Mouse (Mus musculus) adrenal gland, adult 2 months (tissue): ENCODE measurements at regions not wholly inside any gene's neighbourhood (a gene's known extent, or its start where the extent isn't known, plus 50 kb on each side); places are given as distances from the start of the nearest gene placed in this dataset.
"Not testable (repeated sequence)": the region's sequence is repeated elsewhere in the genome, so short reads cannot be mapped to it uniquely, and the experiment has no call there.

Source experiments
- DNase-seq: peaks from one replicate; pipeline ENCODE4 v3.0.0; 2021

GRCm38 (mm10) chr3:111194541-111194940 lies 943.7 kb upstream of the Prmt6 start:
- no peak for DNase-seq

GRCm38 (mm10) chr3:111166698-111167097 lies 915.9 kb upstream of the Prmt6 start:
- DNase-seq: no peak

DNA sequence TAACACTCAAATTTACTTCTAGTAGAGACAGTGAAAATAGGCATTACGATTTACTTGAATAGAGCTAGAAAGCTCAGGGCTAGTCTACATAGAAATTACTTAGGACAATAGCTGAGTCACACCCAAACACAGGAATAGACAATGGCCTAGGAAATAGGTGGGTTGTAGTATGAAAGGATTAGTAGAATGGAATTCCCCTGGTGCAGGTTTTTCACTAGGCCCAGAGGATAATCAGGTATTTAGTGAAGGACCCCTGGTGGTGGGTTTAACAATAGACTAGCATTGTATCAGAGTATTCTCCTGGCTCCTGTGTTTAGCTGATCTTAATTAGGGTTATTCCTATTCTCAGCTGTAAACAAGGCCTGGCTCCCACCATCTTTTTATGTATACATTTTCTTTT lies 890.4 kb upstream of the Prmt6 start:
- DNase-seq: not testable (repeated sequence)

- DNase-seq: no peak
These were observed 858.2 kb upstream of the Prmt6 start for GRCm38 (mm10) chr3:111108982-111109381.

- peak; percentile 3 for DNase-seq
These were observed 851.8 kb upstream of the Prmt6 start for GRCm38 (mm10) chr3:111102646-111103045.

DNA sequence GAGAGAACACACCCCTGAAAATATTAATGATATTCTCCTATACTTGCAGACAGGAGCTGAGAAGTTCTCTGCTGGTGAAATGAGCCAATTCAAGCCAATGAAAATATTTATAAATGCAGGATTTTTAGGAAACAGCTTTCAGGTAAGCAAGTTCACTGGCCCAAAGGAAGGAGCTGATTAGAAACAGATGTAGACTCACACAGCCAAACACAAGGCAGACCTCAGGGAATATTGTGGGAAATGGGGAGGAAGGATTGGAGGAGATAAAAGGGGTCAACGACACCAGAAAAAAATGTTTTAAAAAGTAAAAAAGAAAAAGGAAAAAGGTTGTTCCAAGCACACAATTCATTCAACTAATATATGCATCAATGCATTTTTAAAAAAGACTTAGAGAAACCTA lies 823.5 kb upstream of the Prmt6 start:
- DNase-seq: no peak

- DNase-seq: no peak
These were observed 819.5 kb upstream of the Prmt6 start for GRCm38 (mm10) chr3:111070301-111070700.

DNA sequence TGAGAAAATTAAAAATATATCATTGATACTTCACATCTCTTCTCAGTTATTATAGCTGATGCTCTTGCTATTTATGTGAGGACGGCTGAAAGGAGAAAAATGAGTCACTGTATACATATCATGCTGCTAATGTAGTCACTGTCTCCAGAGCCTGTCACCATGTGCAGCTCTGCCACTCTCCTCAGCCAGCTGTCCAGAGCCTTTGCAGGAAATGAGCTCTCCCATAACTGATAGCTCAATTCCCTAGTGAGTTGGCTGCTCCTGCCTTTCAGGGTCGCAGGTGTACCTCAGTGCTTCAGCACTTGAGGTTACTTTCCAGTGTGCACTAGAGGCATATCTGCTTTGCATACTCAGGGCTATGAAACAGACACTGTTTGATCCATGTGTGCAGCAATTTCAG lies 819.0 kb upstream of the Prmt6 start:
- DNase-seq: no peak

DNA sequence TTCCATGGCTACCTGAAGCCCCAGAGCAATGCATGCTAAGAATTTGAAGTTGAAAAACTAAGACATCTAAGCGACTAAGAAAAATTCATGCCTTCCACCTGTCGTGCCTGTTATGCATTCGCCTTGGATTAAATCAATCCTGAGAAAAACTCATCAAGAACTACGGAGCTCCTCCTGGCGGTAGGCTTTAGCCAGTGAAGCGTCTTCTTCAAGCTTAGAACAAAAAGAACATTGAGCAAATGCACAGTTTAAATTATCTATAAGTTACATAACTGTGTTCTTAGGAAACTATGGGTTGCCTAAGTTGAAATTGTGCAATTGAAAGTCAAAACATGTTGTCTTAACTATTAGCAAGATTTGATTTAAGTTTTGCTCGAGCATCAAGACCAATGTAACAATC lies 818.4 kb upstream of the Prmt6 start:
- no peak for DNase-seq

DNA sequence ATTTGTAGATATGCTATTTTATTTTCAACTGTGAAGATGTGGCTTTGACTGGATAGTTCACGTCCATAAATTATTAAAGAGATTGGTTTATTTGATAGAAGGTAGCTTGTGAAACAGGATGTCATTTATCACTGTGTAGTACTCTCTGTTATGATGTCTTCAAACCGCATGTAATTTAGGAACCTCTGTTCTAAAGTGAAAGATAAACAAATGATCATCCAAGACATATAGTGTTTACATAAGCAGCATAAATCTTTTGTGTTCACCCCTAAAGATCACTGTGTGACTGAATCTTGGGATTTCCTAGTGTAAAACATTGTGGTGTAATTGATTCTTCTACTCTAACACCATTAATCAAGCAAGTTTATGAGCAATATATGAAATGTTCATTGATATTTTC lies 798.8 kb upstream of the Prmt6 start:
- no peak for DNase-seq
